Mouse (Mus musculus) frontal cortex, postnatal 25 days (tissue): Measurements from ENCODE around the gene Bcorl1.
"Not testable (repeated sequence)": the region's sequence is repeated elsewhere in the genome, so short reads cannot be mapped to it uniquely, and the experiment has no call there.

Experiments
- DNase-seq, 2 experiments: peaks; one replicate each; pipeline ENCODE4 v3.0.0; 2022; ENCODE audit warnings: low spot score in 2 of 2

Gene Bcorl1

GRCm38 (mm10) chrX:48389380-48389779 is 48.2 kb downstream of the Bcorl1 start:
- DNase-seq = no peak

- DNase-seq = no peak
Observed at GRCm38 (mm10) chrX:48399994-48400393, 58.8 kb downstream of the Bcorl1 start.

- no peak for DNase-seq
Observed at GRCm38 (mm10) chrX:48405141-48405540, 64.0 kb downstream of the Bcorl1 start.

- peak; percentile 64 to 80 for DNase-seq
Observed at GRCm38 (mm10) chrX:48409611-48410387, 68.6 kb downstream of the Bcorl1 start.

- no peak for DNase-seq
Observed at GRCm38 (mm10) chrX:48410388-48410776, 69.2 kb downstream of the Bcorl1 start.

GRCm38 (mm10) chrX:48412629-48413028 is 71.5 kb downstream of the Bcorl1 start:
- no peak for DNase-seq

- no peak for DNase-seq
Observed at GRCm38 (mm10) chrX:48414291-48414690, 73.1 kb downstream of the Bcorl1 start.

GRCm38 (mm10) chrX:48418417-48418816 is 77.3 kb downstream of the Bcorl1 start:
- no peak for DNase-seq

- peak; percentile 43 to 51 for DNase-seq
Observed at GRCm38 (mm10) chrX:48422986-48423385, 81.8 kb downstream of the Bcorl1 start.

GRCm38 (mm10) chrX:48423671-48424070 is 82.5 kb downstream of the Bcorl1 start:
- DNase-seq = no peak

GRCm38 (mm10) chrX:48424583-48424982 is 83.4 kb downstream of the Bcorl1 start:
- DNase-seq = no peak

GRCm38 (mm10) chrX:48425280-48425679 is 84.1 kb downstream of the Bcorl1 start:
- DNase-seq = no peak

GRCm38 (mm10) chrX:48428241-48428640 is 87.1 kb downstream of the Bcorl1 start:
- DNase-seq = no peak

GRCm38 (mm10) chrX:48428642-48429041 is 87.5 kb downstream of the Bcorl1 start:
- no peak for DNase-seq

- DNase-seq = no peak
Observed at GRCm38 (mm10) chrX:48429100-48429499, 87.9 kb downstream of the Bcorl1 start.

GRCm38 (mm10) chrX:48429538-48429937 is 88.4 kb downstream of the Bcorl1 start:
- DNase-seq = no peak

- no peak for DNase-seq
Observed at GRCm38 (mm10) chrX:48432599-48433526, 91.7 kb downstream of the Bcorl1 start.

- no peak for DNase-seq
Observed at GRCm38 (mm10) chrX:48433527-48433899, 92.4 kb downstream of the Bcorl1 start.

GRCm38 (mm10) chrX:48434251-48434650 is 93.1 kb downstream of the Bcorl1 start:
- no peak for DNase-seq

GRCm38 (mm10) chrX:48435477-48435900 is 94.3 kb downstream of the Bcorl1 start:
- DNase-seq = no peak

GRCm38 (mm10) chrX:48436082-48436481 is 94.9 kb downstream of the Bcorl1 start:
- DNase-seq = not testable (repeated sequence)

- no peak for DNase-seq
Observed at GRCm38 (mm10) chrX:48439036-48439435, 97.9 kb downstream of the Bcorl1 start.

GRCm38 (mm10) chrX:48441548-48441947 is 100.4 kb downstream of the Bcorl1 start:
- no peak for DNase-seq
